Mouse (Mus musculus) cerebral cortex, adult 2 months (tissue): ENCODE results near the gene Tnfaip1.

Source experiments
- WGBS: fragments of 180-500 bp; shearing (Covaris S2); methylation state at CpG from one replicate; pipeline ENCODE4 v1.1.7; 2018; 5-methylcytosine and 5-hydroxymethylcytosine counted together

Gene Tnfaip1

GRCm38 (mm10) chr11:78536080-78536689 is at the start of gene Tnfaip1, which contains the start of gene Ift20:
Gene Tnfaip1, minus strand, starts transcription at chr11:78536332.
Gene Ift20, plus strand, starts transcription at chr11:78536361.
- WGBS, result under 1% methylated on average over 52 of the region's 52 CpGs

- 80% methylated on average over 6 of the region's 6 CpGs for WGBS
Measured at GRCm38 (mm10) chr11:78582848-78583247, 46.7 kb upstream of the Tnfaip1 start.

- WGBS, result 67% methylated on average over 2 of the region's 2 CpGs
Measured at GRCm38 (mm10) chr11:78574975-78575374, 38.8 kb upstream of the Tnfaip1 start.

GRCm38 (mm10) chr11:78574536-78574935 is 38.4 kb upstream of the Tnfaip1 start:
- WGBS, result 74% methylated on average over 3 of the region's 3 CpGs

- 82% methylated on average over 4 of the region's 4 CpGs for WGBS
Measured at GRCm38 (mm10) chr11:78574031-78574430, 37.9 kb upstream of the Tnfaip1 start.

GRCm38 (mm10) chr11:78571854-78572253 is 35.7 kb upstream of the Tnfaip1 start:
- WGBS, result 57% methylated on average over 6 of the region's 6 CpGs

GRCm38 (mm10) chr11:78571441-78571840 is 35.3 kb upstream of the Tnfaip1 start:
- 50% methylated on average over 8 of the region's 8 CpGs for WGBS

GRCm38 (mm10) chr11:78569806-78570205 is 33.7 kb upstream of the Tnfaip1 start:
- 77% methylated on average over 3 of the region's 3 CpGs for WGBS

- WGBS, result 60% methylated on average over 10 of the region's 10 CpGs
Measured at GRCm38 (mm10) chr11:78568827-78569226, 32.7 kb upstream of the Tnfaip1 start.

GRCm38 (mm10) chr11:78567614-78568013 is 31.5 kb upstream of the Tnfaip1 start:
- WGBS, result 93% methylated on average over 6 of the region's 6 CpGs

- WGBS, result 50% methylated on average over 6 of the region's 6 CpGs
Measured at GRCm38 (mm10) chr11:78566775-78567174, 30.6 kb upstream of the Tnfaip1 start.

- WGBS, result 11% methylated on average over 4 of the region's 4 CpGs
Measured at GRCm38 (mm10) chr11:78560447-78560846, 24.3 kb upstream of the Tnfaip1 start.

- WGBS, result 67% methylated on average over 8 of the region's 8 CpGs
Measured at GRCm38 (mm10) chr11:78557241-78557640, 21.1 kb upstream of the Tnfaip1 start.

GRCm38 (mm10) chr11:78556070-78556469 is 19.9 kb upstream of the Tnfaip1 start:
- WGBS, result 79% methylated on average over 4 of the region's 4 CpGs

- WGBS, result 82% methylated on average over 3 of the region's 3 CpGs
Measured at GRCm38 (mm10) chr11:78555623-78556022, 19.5 kb upstream of the Tnfaip1 start.

GRCm38 (mm10) chr11:78551059-78551398 is 14.9 kb upstream of the Tnfaip1 start:
- 35% methylated on average over 6 of the region's 6 CpGs for WGBS

- WGBS, result under 1% methylated on average over 60 of the region's 60 CpGs
Measured at GRCm38 (mm10) chr11:78550168-78551058, 14.3 kb upstream of the Tnfaip1 start, which contains the start of gene Tmem97. Gene Tmem97, minus strand, starts transcription at chr11:78550777.

GRCm38 (mm10) chr11:78549491-78549987 is 13.4 kb upstream of the Tnfaip1 start:
- 28% methylated on average over 5 of the region's 5 CpGs for WGBS

GRCm38 (mm10) chr11:78547718-78548460 is 11.8 kb upstream of the Tnfaip1 start:
- 84% methylated on average over 2 of the region's 2 CpGs for WGBS

- 70% methylated on average over 8 of the region's 8 CpGs for WGBS
Measured at GRCm38 (mm10) chr11:78545181-78545580, 9.0 kb upstream of the Tnfaip1 start.

- WGBS, result 86% methylated on average over 7 of the region's 7 CpGs
Measured at GRCm38 (mm10) chr11:78544449-78545111, 8.4 kb upstream of the Tnfaip1 start.
